Mouse (Mus musculus): ENCODE data around the gene Cuedc1. TPM values are rescaled to one million over a fixed set of nuclear protein-coding genes. Genes with fewer than 3 reads are reported as not detected.

Gene Cuedc1
- polyA plus RNA-seq, 1 experiment from 2014 or later, result 16.8 TPM

DNA sequence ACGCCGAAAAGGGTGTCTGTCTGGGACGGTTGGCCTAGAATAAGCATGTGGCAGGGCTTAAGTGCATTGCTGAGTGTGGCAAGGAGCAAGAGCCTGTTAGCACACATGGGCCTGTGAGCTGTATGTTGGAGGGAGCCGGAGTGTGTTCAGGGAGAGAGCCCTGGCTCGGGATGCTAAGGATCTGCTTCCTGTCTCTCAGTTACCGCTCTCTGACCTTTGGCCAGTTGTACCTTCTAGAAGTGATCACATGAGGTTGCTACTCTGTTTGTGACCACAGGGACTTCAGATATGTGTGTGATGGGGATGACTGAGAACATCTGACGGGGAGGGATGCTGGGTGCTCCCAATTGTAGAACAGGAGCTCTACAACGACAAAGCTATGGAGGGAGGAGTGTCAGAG lies 58.1 kb downstream of the Cuedc1 start:
- no peak for TF ChIP-seq CTCF (IDR thresholded peaks at IDR 0.05; ENCODE audit: low read depth)
- WGBS, result 37% methylated on average over 8 of the region's 8 CpGs
- no peaks in the 10 kb centered on the region for H3K36me3 ChIP-seq (ENCODE audit: insufficient read depth)
- H3K27me3 ChIP-seq (ENCODE audit: insufficient read depth, low read length), result no peaks in the 10 kb centered on the region
- H3K4me1 ChIP-seq (ENCODE audit: insufficient read depth), result peaks cover 75% of the 10 kb centered on the region
- H3K9me3 ChIP-seq (ENCODE audit: low read depth, low read length), result no peaks in the 10 kb centered on the region
- H3K27ac ChIP-seq (ENCODE audit: low read depth), result peak overlapping the region; percentile 89
- ATAC-seq (ENCODE audit: insufficient read depth), result peak; percentile 6; the same call in 1 of the 2 replicates
- DNase-seq, result no peak
- no peak overlapping the region for H3K4me3 ChIP-seq (ENCODE audit: low read depth, low read length)
- no peak overlapping the region for H3K4me2 ChIP-seq
- peak overlapping the region; percentile 18 for H3K9ac ChIP-seq

DNA sequence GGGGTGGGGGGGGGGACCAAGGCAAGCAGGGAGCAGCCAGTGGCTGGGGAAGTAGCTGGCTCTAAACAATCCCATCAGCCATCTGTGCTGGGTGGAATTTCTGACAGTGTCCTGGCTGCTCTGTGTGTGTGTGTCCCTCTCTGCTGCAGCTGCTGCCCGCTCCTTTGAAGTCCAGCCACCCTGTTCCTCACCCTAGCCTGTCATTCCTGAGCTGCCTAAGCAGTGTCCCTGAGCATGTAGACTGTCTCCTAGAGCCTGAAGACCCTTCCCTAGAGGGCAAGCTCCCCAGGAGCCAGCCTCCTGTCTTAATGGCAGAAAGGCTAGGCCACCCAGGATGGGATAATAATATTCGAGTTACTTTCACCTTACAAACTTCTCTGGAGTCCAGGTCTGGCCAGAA lies 58.5 kb downstream of the Cuedc1 start:
- H3K27me3 ChIP-seq (ENCODE audit: insufficient read depth, low read length), result no peaks in the 10 kb centered on the region
- H3K27ac ChIP-seq (ENCODE audit: low read depth), result peak overlapping the region; percentile 89
- H3K9ac ChIP-seq, result peak overlapping the region; percentile 18; the same call in 1 of the 2 replicates
- WGBS, result 20% methylated on average over 2 of the region's 2 CpGs
- no peaks in the 10 kb centered on the region for H3K9me3 ChIP-seq (ENCODE audit: low read depth, low read length)
- no peak overlapping the region for H3K4me3 ChIP-seq (ENCODE audit: low read depth, low read length)
- no peaks in the 10 kb centered on the region for H3K36me3 ChIP-seq (ENCODE audit: insufficient read depth)
- DNase-seq, result peak; percentile 74
- peaks cover 73% of the 10 kb centered on the region for H3K4me1 ChIP-seq (ENCODE audit: insufficient read depth)
- no peak for TF ChIP-seq CTCF (IDR thresholded peaks at IDR 0.05; ENCODE audit: low read depth)
- peak; percentile 56 for ATAC-seq (ENCODE audit: insufficient read depth)
- no peak overlapping the region for H3K4me2 ChIP-seq

DNA sequence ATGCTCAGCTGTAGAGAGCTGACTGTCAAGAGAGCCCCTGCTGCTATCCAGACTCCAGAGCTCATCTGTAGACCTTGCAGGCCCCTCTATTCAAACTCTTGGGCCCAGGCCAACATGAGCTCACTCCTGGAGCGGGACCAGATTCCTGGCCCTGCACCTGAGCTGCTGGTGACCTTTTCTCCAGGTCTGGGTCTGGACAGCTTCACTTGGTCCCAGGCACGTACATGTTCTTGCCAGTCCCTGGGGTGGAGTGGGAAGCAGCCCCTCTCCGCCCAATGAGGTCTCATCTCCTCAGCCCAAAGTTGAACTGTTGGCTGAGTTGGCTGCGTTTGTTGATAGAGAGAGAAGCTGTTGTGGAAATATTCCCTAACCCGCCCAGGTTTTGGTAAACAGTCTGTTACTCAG lies 61.0 kb downstream of the Cuedc1 start:
- no peaks in the 10 kb centered on the region for H3K36me3 ChIP-seq (ENCODE audit: insufficient read depth)
- ATAC-seq (ENCODE audit: insufficient read depth) (no peak), DNase-seq (peak; percentile 66)
- H3K9me3 ChIP-seq (ENCODE audit: low read depth, low read length), result no peaks in the 10 kb centered on the region
- no peak for TF ChIP-seq CTCF (IDR thresholded peaks at IDR 0.05; ENCODE audit: low read depth)
- no peak overlapping the region for H3K4me3 ChIP-seq (ENCODE audit: low read depth, low read length)
- H3K9ac ChIP-seq, result no peak overlapping the region
- no peaks in the 10 kb centered on the region for H3K27me3 ChIP-seq (ENCODE audit: insufficient read depth, low read length)
- H3K4me1 ChIP-seq (ENCODE audit: insufficient read depth), result peaks cover 59% of the 10 kb centered on the region
- H3K27ac ChIP-seq (ENCODE audit: low read depth), result peak overlapping the region; percentile 77
- WGBS, result 28% methylated on average over 5 of the region's 5 CpGs
- H3K4me2 ChIP-seq, result no peak overlapping the region

DNA sequence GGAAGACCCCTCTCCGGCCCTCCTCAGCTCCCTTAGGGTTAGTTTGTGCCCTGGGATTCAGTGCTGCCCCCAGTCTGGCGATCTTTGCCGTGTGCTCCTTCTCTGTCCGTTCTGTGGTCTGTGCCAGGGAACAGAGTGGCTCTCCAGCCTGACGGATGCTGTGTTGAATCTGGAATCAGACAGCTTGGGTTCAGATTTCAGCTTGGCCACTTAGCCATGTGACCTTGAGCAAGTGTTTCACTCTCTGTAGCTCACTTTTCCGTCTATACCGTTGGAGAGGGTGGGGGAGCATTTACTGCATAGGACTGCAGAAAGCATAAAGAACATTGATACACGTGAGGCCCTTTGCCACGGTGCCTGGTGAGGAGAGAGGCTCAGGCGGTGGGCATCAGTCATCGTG lies 61.5 kb downstream of the Cuedc1 start:
- H3K36me3 ChIP-seq (ENCODE audit: insufficient read depth), result no peaks in the 10 kb centered on the region
- no peak for TF ChIP-seq CTCF (IDR thresholded peaks at IDR 0.05; ENCODE audit: low read depth)
- H3K9ac ChIP-seq, result no peak overlapping the region
- 37% methylated on average over 11 of the region's 11 CpGs for WGBS
- DNase-seq (no peak), ATAC-seq (ENCODE audit: insufficient read depth) (no peak)
- H3K4me1 ChIP-seq (ENCODE audit: insufficient read depth), result peaks cover 54% of the 10 kb centered on the region
- H3K27ac ChIP-seq (ENCODE audit: low read depth), result peak overlapping the region; percentile 77
- H3K27me3 ChIP-seq (ENCODE audit: insufficient read depth, low read length), result no peaks in the 10 kb centered on the region
- no peaks in the 10 kb centered on the region for H3K9me3 ChIP-seq (ENCODE audit: low read depth, low read length)
- no peak overlapping the region for H3K4me3 ChIP-seq (ENCODE audit: low read depth, low read length)
- H3K4me2 ChIP-seq, result no peak overlapping the region

DNA sequence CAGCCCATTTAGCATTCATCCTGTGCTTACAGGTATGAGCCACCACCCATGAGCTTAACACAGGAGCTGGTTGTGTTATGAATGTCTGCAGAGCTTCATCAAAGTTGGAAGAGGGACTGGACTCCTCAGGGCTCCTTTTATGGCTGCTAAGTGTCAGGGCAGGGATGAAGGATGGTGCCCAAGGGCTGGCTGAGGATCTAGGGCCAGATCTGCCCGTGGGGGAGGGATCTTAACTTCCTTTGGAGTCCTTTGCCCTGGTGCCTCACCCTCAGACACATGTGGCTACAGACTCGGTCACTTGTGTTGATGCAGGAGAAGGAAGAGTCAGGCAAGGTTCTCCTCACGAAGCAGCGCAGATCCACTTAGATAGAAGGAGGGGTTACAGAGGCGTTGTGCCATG lies 62.5 kb downstream of the Cuedc1 start:
- Histone ChIP-seq H3K27me3 (ENCODE audit: insufficient read depth, low read length) (no peaks in the 10 kb centered on the region), H3K27ac (ENCODE audit: low read depth) (peak overlapping the region; percentile 91; the same call in 1 of the 2 replicates), H3K4me3 (ENCODE audit: low read depth, low read length) (no peak overlapping the region), H3K36me3 (ENCODE audit: insufficient read depth) (no peaks in the 10 kb centered on the region), H3K9me3 (ENCODE audit: low read depth, low read length) (no peaks in the 10 kb centered on the region), H3K4me1 (ENCODE audit: insufficient read depth) (peaks cover 48% of the 10 kb centered on the region), H3K4me2 (peak overlapping the region; percentile 80), H3K9ac (no peak overlapping the region)
- DNase-seq (no peak), ATAC-seq (ENCODE audit: insufficient read depth) (no peak)
- no peak for TF ChIP-seq CTCF (IDR thresholded peaks at IDR 0.05; ENCODE audit: low read depth)
- WGBS, result 40% methylated on average over 5 of the region's 5 CpGs

GRCm38 (mm10) chr11:88161051-88161581 lies 63.3 kb downstream of the Cuedc1 start:
- WGBS, result under 1% methylated on average over 21 of the region's 33 CpGs
- no peaks in the 10 kb centered on the region for H3K36me3 ChIP-seq (ENCODE audit: insufficient read depth)
- peak; percentile 86 for DNase-seq
- peak overlapping the region; percentile 33 for H3K4me3 ChIP-seq (ENCODE audit: low read depth, low read length)
- TF ChIP-seq CTCF (IDR thresholded peaks at IDR 0.05; ENCODE audit: low read depth), result no peak
- no peaks in the 10 kb centered on the region for H3K27me3 ChIP-seq (ENCODE audit: insufficient read depth, low read length)
- H3K9me3 ChIP-seq (ENCODE audit: low read depth, low read length), result no peaks in the 10 kb centered on the region
- H3K4me1 ChIP-seq (ENCODE audit: insufficient read depth), result peaks cover 48% of the 10 kb centered on the region
- peak; percentile 48 for ATAC-seq (ENCODE audit: insufficient read depth)
- peak overlapping the region; percentile 91 for H3K27ac ChIP-seq (ENCODE audit: low read depth)
- peak overlapping the region; percentile 28; the same call in 1 of the 2 replicates for H3K9ac ChIP-seq
- peak overlapping the region; percentile 80 for H3K4me2 ChIP-seq

GRCm38 (mm10) chr11:88161651-88162362 lies 63.9 kb downstream of the Cuedc1 start:
- H3K9ac ChIP-seq, result no peak overlapping the region; the same call in 1 of the 2 replicates

More at GRCm38 (mm10) chr11:88161651-88162362, 63.9 kb downstream of the Cuedc1 start:
- peak; percentile 92 for DNase-seq
- H3K4me2 ChIP-seq, result peak overlapping the region; percentile 80
- H3K27me3 ChIP-seq (ENCODE audit: insufficient read depth, low read length), result no peaks in the 10 kb centered on the region
- no peaks in the 10 kb centered on the region for H3K36me3 ChIP-seq (ENCODE audit: insufficient read depth)
- 2% methylated on average over 14 of the region's 15 CpGs for WGBS
- no peaks in the 10 kb centered on the region for H3K9me3 ChIP-seq (ENCODE audit: low read depth, low read length)
- H3K4me3 ChIP-seq (ENCODE audit: low read depth, low read length), result peak overlapping the region; percentile 33
- ATAC-seq (ENCODE audit: insufficient read depth), result peak; percentile 68
- peak overlapping the region; percentile 91 for H3K27ac ChIP-seq (ENCODE audit: low read depth)
- peak; percentile 92 for TF ChIP-seq CTCF (IDR thresholded peaks at IDR 0.05; ENCODE audit: low read depth)
- peaks cover 41% of the 10 kb centered on the region for H3K4me1 ChIP-seq (ENCODE audit: insufficient read depth)

Data from lung, embryonic 14.5 days (tissue).